Mouse (Mus musculus) small intestine, adult 2 months (tissue): ENCODE data around the gene 9130213A22Rik.

Source experiments
- CTCF ChIP-seq: fragments of 200-500 bp; IDR thresholded peaks from 2 replicates; pipeline ENCODE4 v1.5.1; 2012; ENCODE audit warnings: low read depth, mild to moderate bottlenecking, control low read depth, inconsistent platforms, low read length, moderate library complexity, mixed read lengths; ENCODE audit not compliant: insufficient replicate concordance, insufficient read length; ENCODE audit errors: extremely low read depth
- POLR2A ChIP-seq: fragments of 200-500 bp; IDR thresholded peaks from 2 replicates; pipeline ENCODE4 v1.6.1; 2012; ENCODE audit warnings: low read depth, mild to moderate bottlenecking, control low read depth, inconsistent platforms, low read length, moderate library complexity

DNA sequence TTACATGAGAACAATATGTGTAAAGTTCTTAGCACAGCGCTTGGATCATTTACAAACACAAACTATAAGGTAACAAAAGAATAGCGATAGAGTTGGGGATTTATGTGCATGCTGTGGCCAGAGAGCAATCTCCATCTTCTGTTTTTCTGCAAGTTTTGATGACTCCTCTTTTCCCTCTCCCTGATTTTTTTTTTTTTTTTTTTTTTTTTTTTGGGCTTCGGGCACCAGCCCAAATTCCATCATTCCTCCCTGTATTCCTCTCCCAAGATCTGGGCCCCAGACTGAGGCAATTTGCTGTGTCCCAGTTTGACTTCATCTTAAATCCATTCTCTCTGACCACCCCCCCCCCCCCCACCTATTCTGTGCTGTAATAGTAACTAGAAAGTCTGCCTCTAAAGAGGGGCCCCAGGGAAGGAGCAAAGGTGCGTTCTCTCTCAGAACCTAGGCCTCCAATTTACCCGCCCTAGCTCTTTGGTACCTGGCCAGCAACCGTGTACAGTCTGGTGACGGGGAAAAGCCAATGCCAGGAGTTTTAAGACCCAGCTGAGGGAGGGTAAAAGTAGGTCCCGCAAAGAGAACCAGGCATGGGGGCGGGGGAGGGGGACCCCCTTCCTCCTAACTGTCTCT, 25.9 kb downstream of the 9130213A22Rik start:
- TF ChIP-seq POLR2A (no peak), CTCF (no peak)
